Mouse (Mus musculus) neural tube, embryonic 14.5 days (tissue): ENCODE measurements at regions not wholly inside any gene's neighbourhood (a gene's known extent, or its start where the extent isn't known, plus 50 kb on each side); places are given as distances from the start of the nearest gene placed in this dataset.

Experiments used
- ATAC-seq: fragments of 200-750 bp; cut with Nextera tagmentation; 2 replicates; pipeline ENCODE4 v1.8.0; 2017; ENCODE audit warnings: low read depth, mild to moderate bottlenecking, moderate TSS enrichment, moderate library complexity
- H3K27ac ChIP-seq: fragments of 300-500 bp; sonication (generic); 2 replicates; pipeline ENCODE4 v1.5.1; 2014; ENCODE audit warnings: low read depth, mild to moderate bottlenecking, control low read depth, low read length, moderate library complexity, mixed read lengths
- H3K27me3 ChIP-seq: fragments of 300-500 bp; sonication (generic); 2 replicates; pipeline ENCODE4 v1.6.1; 2014; ENCODE audit warnings: low read length; ENCODE audit not compliant: control insufficient read depth, insufficient read depth
- H3K36me3 ChIP-seq: fragments of 300-500 bp; sonication (generic); 2 replicates; pipeline ENCODE4 v1.6.1; 2014; ENCODE audit warnings: low read length, mixed read lengths; ENCODE audit not compliant: control insufficient read depth, insufficient read depth
- H3K4me1 ChIP-seq: fragments of 300-500 bp; sonication (generic); 2 replicates; pipeline ENCODE4 v1.6.1; 2014; ENCODE audit warnings: low read length; ENCODE audit not compliant: control insufficient read depth, insufficient read depth
- H3K4me2 ChIP-seq: fragments of 300-500 bp; sonication (generic); 2 replicates; pipeline ENCODE4 v1.6.1; 2014; ENCODE audit warnings: mild to moderate bottlenecking, low read depth, low read length, control low read depth
- H3K4me3 ChIP-seq: fragments of 300-500 bp; sonication (generic); 2 replicates; pipeline ENCODE4 v1.5.1; 2014; ENCODE audit warnings: low read depth, low read length, control low read depth, mixed read lengths
- H3K9ac ChIP-seq: fragments of 300-500 bp; sonication (generic); replicated peaks from 2 replicates; pipeline ENCODE4 v1.6.1; 2014; ENCODE audit warnings: low read depth, mild to moderate bottlenecking, control low read depth, low read length, mixed read lengths
- H3K9me3 ChIP-seq: fragments of 300-500 bp; sonication (generic); 2 replicates; pipeline ENCODE4 v1.6.1; 2016; ENCODE audit warnings: low read length; ENCODE audit not compliant: control insufficient read depth
- WGBS: fragments of 180-500 bp; shearing (Covaris S2); extraction: QIAGEN DNeasy Blood & Tissue Kit; methylation state at CpG from one replicate; pipeline ENCODE4 v1.1.7; 2014; 5-methylcytosine and 5-hydroxymethylcytosine counted together

DNA sequence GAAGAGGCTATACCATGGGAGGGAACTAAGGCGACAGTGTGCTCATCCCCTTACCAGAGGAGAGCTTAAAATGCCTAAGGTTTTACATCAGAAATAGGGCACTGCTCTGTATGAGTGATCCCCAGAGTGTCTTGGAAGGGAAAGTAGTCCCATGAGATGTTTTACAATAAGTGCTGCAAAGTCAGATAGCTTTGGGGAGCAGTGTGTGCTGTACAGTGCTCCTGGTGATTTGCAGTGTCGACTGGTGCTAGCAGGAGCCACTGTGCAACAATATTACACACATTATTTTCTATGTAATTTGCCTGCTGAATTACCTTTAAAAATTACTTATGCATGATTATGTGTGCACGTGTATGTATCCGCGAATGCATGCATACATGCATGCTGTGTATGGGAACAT, 314.3 kb upstream of the Mtpn start:
- Histone ChIP-seq H3K9me3 (no peaks in the 10 kb centered on the region), H3K9ac (no peak overlapping the region), H3K4me3 (no peak overlapping the region), H3K36me3 (no peaks in the 10 kb centered on the region), H3K27me3 (no peaks in the 10 kb centered on the region), H3K4me2 (no peak overlapping the region), H3K4me1 (no peaks in the 10 kb centered on the region), H3K27ac (no peak overlapping the region)
- 0 out of 2 replicates have a peak, but pooled peaks have one; percentile 28 for ATAC-seq
- WGBS: 70% methylated on average over 5 of the region's 5 CpGs

GRCm38 (mm10) chr6:35816657-35817056, 277.0 kb upstream of the Mtpn start:
- Histone ChIP-seq H3K9ac (no peak overlapping the region), H3K36me3 (no peaks in the 10 kb centered on the region), H3K27me3 (no peaks in the 10 kb centered on the region), H3K4me1 (no peaks in the 10 kb centered on the region), H3K4me3 (no peak overlapping the region), H3K4me2 (no peak overlapping the region), H3K27ac (peak overlapping the region; percentile 39; the same call in 1 of the 2 replicates), H3K9me3 (no peaks in the 10 kb centered on the region)
- ATAC-seq: 0 out of 2 replicates have a peak, but pooled peaks have one; percentile 46
- WGBS: 80% methylated on average over 16 of the region's 16 CpGs

DNA sequence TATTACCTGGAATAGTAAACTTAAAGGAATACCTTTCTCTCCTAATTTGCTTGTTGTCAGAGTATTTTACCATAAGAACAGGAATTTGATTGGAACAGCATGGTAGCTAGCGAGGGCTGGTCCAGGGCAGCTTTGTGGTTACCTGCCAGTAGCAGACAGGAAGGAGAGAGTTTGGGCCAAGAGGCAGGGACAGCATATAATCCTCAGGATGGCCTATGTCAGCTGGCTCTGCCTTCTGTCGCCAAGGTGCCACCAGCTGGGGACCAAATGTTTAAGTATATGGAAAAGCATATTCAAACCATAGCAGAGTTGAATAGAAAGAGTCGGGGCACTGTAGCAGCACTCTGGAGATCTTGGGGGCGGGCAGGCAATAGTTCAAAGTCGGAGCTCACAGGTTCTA, 274.8 kb upstream of the Mtpn start:
- Histone ChIP-seq H3K36me3 (no peaks in the 10 kb centered on the region), H3K4me2 (no peak overlapping the region), H3K27ac (no peak overlapping the region), H3K27me3 (no peaks in the 10 kb centered on the region), H3K4me3 (no peak overlapping the region), H3K9me3 (no peaks in the 10 kb centered on the region), H3K4me1 (no peaks in the 10 kb centered on the region), H3K9ac (no peak overlapping the region)
- no peak for ATAC-seq
- WGBS: 82% methylated on average over 5 of the region's 5 CpGs

- WGBS: 77% methylated on average over 2 of the region's 2 CpGs
- H3K36me3 ChIP-seq: no peaks in the 10 kb centered on the region
- H3K4me2 ChIP-seq: no peak overlapping the region
- H3K27ac ChIP-seq: no peak overlapping the region
- H3K9ac ChIP-seq: no peak overlapping the region
- no peaks in the 10 kb centered on the region for H3K4me1 ChIP-seq
- no peak for ATAC-seq
- H3K27me3 ChIP-seq: no peaks in the 10 kb centered on the region
- H3K9me3 ChIP-seq: no peaks in the 10 kb centered on the region
- H3K4me3 ChIP-seq: no peak overlapping the region
These were observed 266.1 kb upstream of the Mtpn start for GRCm38 (mm10) chr6:35805738-35806137.

- Histone ChIP-seq H3K9me3 (no peaks in the 10 kb centered on the region), H3K4me3 (no peak overlapping the region), H3K4me2 (no peak overlapping the region), H3K36me3 (no peaks in the 10 kb centered on the region), H3K27me3 (no peaks in the 10 kb centered on the region), H3K9ac (no peak overlapping the region), H3K4me1 (no peaks in the 10 kb centered on the region), H3K27ac (no peak overlapping the region)
- 81% methylated on average over 3 of the region's 3 CpGs for WGBS
- no peak for ATAC-seq
These were observed 264.4 kb upstream of the Mtpn start for GRCm38 (mm10) chr6:35804041-35804440.

GRCm38 (mm10) chr6:35779706-35780105, 240.0 kb upstream of the Mtpn start:
- Histone ChIP-seq H3K27ac (no peak overlapping the region), H3K4me1 (no peaks in the 10 kb centered on the region), H3K4me3 (no peak overlapping the region), H3K27me3 (no peaks in the 10 kb centered on the region), H3K9me3 (no peaks in the 10 kb centered on the region), H3K36me3 (no peaks in the 10 kb centered on the region), H3K4me2 (no peak overlapping the region), H3K9ac (no peak overlapping the region)
- 97% methylated on average over 1 of the region's 1 CpGs for WGBS
- no peak for ATAC-seq

DNA sequence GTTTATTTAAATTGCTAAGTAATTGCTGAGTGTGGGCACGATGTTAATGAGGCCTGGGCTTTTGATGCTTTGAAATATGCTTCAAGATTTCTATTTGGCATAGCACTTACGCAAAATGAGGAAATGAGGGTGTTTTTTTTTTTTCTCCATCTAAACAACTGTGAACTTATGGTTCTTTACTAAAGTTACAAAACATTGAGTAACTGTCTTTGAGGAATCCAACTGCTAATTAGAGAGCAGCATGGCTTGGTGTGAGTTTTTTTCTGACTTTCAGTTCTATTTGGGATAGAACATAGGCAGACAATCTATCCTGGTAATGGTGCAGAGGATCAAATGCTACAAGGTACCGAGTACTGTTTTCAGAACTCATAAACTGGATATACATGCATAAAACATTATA, 231.2 kb upstream of the Mtpn start:
- no peaks in the 10 kb centered on the region for H3K9me3 ChIP-seq
- H3K4me1 ChIP-seq: no peaks in the 10 kb centered on the region
- no peak overlapping the region for H3K9ac ChIP-seq
- ATAC-seq: no peak
- H3K36me3 ChIP-seq: no peaks in the 10 kb centered on the region
- no peaks in the 10 kb centered on the region for H3K27me3 ChIP-seq
- no peak overlapping the region for H3K4me2 ChIP-seq
- H3K27ac ChIP-seq: no peak overlapping the region
- no peak overlapping the region for H3K4me3 ChIP-seq
- 89% methylated on average over 3 of the region's 3 CpGs for WGBS

DNA sequence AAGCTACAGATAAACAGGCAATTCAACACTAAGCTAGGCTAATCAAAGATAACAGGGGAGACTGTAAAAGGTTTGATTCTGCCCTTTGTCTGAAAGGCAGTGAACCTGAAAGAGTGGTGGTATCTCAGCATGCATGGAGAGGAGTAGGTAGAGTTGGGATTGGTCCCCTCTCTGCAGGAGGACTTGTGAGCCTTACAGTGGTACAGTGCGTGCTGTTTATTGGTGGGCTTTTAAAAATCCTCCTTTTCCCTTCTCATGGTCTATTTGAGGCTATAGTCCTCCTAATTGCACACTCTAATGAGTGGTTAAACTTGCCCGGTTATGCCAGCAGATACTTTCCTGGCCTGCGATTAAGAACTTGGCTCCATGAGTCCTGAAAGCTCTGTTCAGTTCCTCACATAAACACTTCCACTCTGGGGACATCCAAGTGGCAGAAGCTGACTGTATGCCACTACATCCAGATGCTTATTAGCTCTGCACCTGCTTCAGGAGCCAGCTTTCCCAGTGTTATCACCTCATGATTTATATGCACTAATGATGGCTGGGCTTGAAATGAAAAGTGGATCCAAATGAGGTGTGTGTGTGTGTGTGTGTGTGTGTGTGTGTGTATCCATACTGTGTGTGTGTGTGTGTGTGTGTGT, 220.0 kb upstream of the Mtpn start:
- Histone ChIP-seq H3K4me3 (no peak overlapping the region), H3K36me3 (no peaks in the 10 kb centered on the region), H3K4me1 (peaks cover 7% of the 10 kb centered on the region; the same call in 1 of the 2 replicates), H3K9ac (no peak overlapping the region), H3K9me3 (no peaks in the 10 kb centered on the region), H3K27ac (0 out of 2 replicates have a peak overlapping the region, but pooled peaks have one; percentile 34), H3K27me3 (no peaks in the 10 kb centered on the region), H3K4me2 (no peak overlapping the region)
- ATAC-seq: peak; percentile 82
- 44% methylated on average over 3 of the region's 3 CpGs for WGBS

DNA sequence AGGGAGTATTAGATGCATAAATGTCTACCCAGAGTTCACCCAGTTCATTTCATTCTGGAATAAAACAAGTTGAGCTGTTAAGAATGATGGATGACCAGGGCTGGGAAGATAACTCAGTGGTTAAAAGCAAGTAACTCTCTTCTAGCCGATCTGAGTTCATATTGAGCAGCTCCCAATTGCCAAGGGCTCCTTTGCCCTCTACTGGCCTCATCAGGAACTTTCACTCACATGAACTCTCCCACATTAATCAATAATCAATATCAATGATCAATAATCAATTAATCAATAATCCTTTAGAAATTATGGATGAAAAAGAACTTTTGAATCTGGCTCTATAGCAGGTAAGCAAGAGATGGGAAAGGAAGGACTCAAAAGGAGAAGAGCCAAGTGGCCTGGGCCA, 206.3 kb upstream of the Mtpn start:
- H3K27ac ChIP-seq: no peak overlapping the region
- H3K4me3 ChIP-seq: no peak overlapping the region
- H3K4me2 ChIP-seq: no peak overlapping the region
- H3K27me3 ChIP-seq: no peaks in the 10 kb centered on the region
- H3K9me3 ChIP-seq: no peaks in the 10 kb centered on the region
- no peak for ATAC-seq
- 42% methylated on average over 1 of the region's 1 CpGs for WGBS
- H3K4me1 ChIP-seq: no peaks in the 10 kb centered on the region
- no peak overlapping the region for H3K9ac ChIP-seq
- no peaks in the 10 kb centered on the region for H3K36me3 ChIP-seq
